Mouse (Mus musculus) MEL (cell line): ENCODE measurements around the gene Llph. TPM values are rescaled to one million over a fixed set of nuclear protein-coding genes. Genes with fewer than 3 reads are reported as not detected.

Experiments used
- DNase-seq: peaks from one replicate; pipeline ENCODE4 v3.0.0; 2011; ENCODE audit warnings: low read depth, low spot score
- H3K27ac ChIP-seq: 2 replicates; pipeline ENCODE4 v1.5.1; 2012; ENCODE audit warnings: low read depth, mild to moderate bottlenecking, control low read depth, low read length, moderate library complexity; ENCODE audit not compliant: control insufficient read depth
- H3K27me3 ChIP-seq, 2 experiments: fragments of 150-350 bp in 1 of 2; sonication (generic) in 1 of 2; 2 replicates each; pipeline ENCODE4 v1.6.1; 2012; ENCODE audit warnings: low read length in 2 of 2, mild to moderate bottlenecking in 2 of 2, improper control_type of control experiment in 1 of 2, moderate library complexity in 1 of 2; ENCODE audit not compliant: insufficient read depth in 2 of 2, control insufficient read depth in 1 of 2
- H3K36me3 ChIP-seq, 2 experiments: 2 replicates each; pipeline ENCODE4 v1.6.1; 2012 to 2014; ENCODE audit warnings: low read length in 2 of 2, improper control_type of control experiment in 1 of 2, inconsistent platforms in 1 of 2, mild to moderate bottlenecking in 1 of 2; ENCODE audit not compliant: insufficient read depth in 2 of 2, control insufficient read depth in 1 of 2
- H3K4me1 ChIP-seq, 2 experiments: fragments of 150-350 bp in 1 of 2; sonication (generic) in 1 of 2; 2 replicates each; pipeline ENCODE4 v1.6.1; 2012; ENCODE audit warnings: low read length in 2 of 2, improper control_type of control experiment in 1 of 2, mild to moderate bottlenecking in 1 of 2; ENCODE audit not compliant: insufficient read depth in 2 of 2, control insufficient read depth in 1 of 2
- H3K4me3 ChIP-seq, 2 experiments: fragments of 150-350 bp in 1 of 2; sonication (generic) in 1 of 2; 2 replicates each; pipeline ENCODE4 v1.5.1; 2012; ENCODE audit warnings: low read depth in 2 of 2, low read length in 2 of 2, mild to moderate bottlenecking in 2 of 2, moderate library complexity in 2 of 2, control low read depth in 1 of 2, improper control_type of control experiment in 1 of 2; ENCODE audit not compliant: control insufficient read depth in 1 of 2, insufficient read depth in 1 of 2
- H3K79me2 ChIP-seq: 2 replicates; pipeline ENCODE4 v1.6.1; 2012; ENCODE audit warnings: mild to moderate bottlenecking, low read length, moderate library complexity; ENCODE audit not compliant: control insufficient read depth, poor library complexity, insufficient read depth
- H3K9ac ChIP-seq: 2 replicates; pipeline ENCODE4 v1.6.1; 2012; ENCODE audit warnings: low read depth, mild to moderate bottlenecking, control low read depth, low read length, moderate library complexity; ENCODE audit not compliant: control insufficient read depth, poor library complexity, severe bottlenecking
- H3K9me3 ChIP-seq: fragments of 150-350 bp; sonication (generic); replicated peaks from 2 replicates; pipeline ENCODE4 v1.6.1; 2012; ENCODE audit warnings: mild to moderate bottlenecking, low read length, improper control_type of control experiment, moderate library complexity; ENCODE audit not compliant: insufficient read depth
- BHLHE40 ChIP-seq: IDR thresholded peaks from 2 replicates; pipeline ENCODE4 v1.6.1; 2012; ENCODE audit warnings: low read depth, mild to moderate bottlenecking, inconsistent platforms, low read length, improper control_type of control experiment, borderline replicate concordance
- CHD2 ChIP-seq: IDR thresholded peaks from 2 replicates; pipeline ENCODE4 v1.6.1; 2011; ENCODE audit warnings: low read length, improper control_type of control experiment
- E2F4 ChIP-seq: IDR thresholded peaks from 2 replicates; pipeline ENCODE4 v1.6.1; 2011; ENCODE audit warnings: low read depth, low read length, improper control_type of control experiment, borderline replicate concordance
- ELF1 ChIP-seq: IDR thresholded peaks from 2 replicates; pipeline ENCODE4 v1.6.1; 2014; ENCODE audit warnings: low read depth, mild to moderate bottlenecking, inconsistent platforms, low read length, improper control_type of control experiment, moderate library complexity
- EP300 ChIP-seq, 2 experiments: IDR thresholded peaks; 2 replicates each; pipeline ENCODE4 v1.6.1; 2011; ENCODE audit warnings: improper control_type of control experiment in 2 of 2, low read length in 2 of 2, low read depth in 1 of 2, mild to moderate bottlenecking in 1 of 2
- ETS1 ChIP-seq: IDR thresholded peaks from 2 replicates; pipeline ENCODE4 v1.6.1; 2012; ENCODE audit warnings: low read depth, mild to moderate bottlenecking, inconsistent platforms, low read length, improper control_type of control experiment, moderate library complexity
- GATA1 ChIP-seq: IDR thresholded peaks from 2 replicates; pipeline ENCODE4 v1.6.1; 2011; ENCODE audit warnings: low read depth, low read length, improper control_type of control experiment
- HCFC1 ChIP-seq: IDR thresholded peaks from 2 replicates; pipeline ENCODE4 v1.6.1; 2012; ENCODE audit warnings: low read depth, mild to moderate bottlenecking, inconsistent platforms, low read length, improper control_type of control experiment, moderate library complexity
- KAT2A ChIP-seq: conservative IDR thresholded peaks from 2 replicates; pipeline ENCODE4 v1.6.1; 2012; ENCODE audit warnings: low read depth, low read length, improper control_type of control experiment, inconsistent platforms
- MAFK ChIP-seq: IDR thresholded peaks from 2 replicates; pipeline ENCODE4 v1.6.1; 2011; ENCODE audit warnings: low read depth, mild to moderate bottlenecking, low read length, improper control_type of control experiment, borderline replicate concordance
- MAX ChIP-seq: IDR thresholded peaks from 2 replicates; pipeline ENCODE4 v1.6.1; 2011; ENCODE audit warnings: low read length, improper control_type of control experiment
- MEF2A ChIP-seq: IDR thresholded peaks from 2 replicates; pipeline ENCODE4 v1.6.1; 2014; ENCODE audit warnings: low read depth, mild to moderate bottlenecking, inconsistent platforms, low read length, improper control_type of control experiment; ENCODE audit not compliant: poor library complexity, insufficient replicate concordance, severe bottlenecking; ENCODE audit errors: extremely low read depth
- MYC ChIP-seq: IDR thresholded peaks from 2 replicates; pipeline ENCODE4 v1.6.1; 2011; ENCODE audit warnings: low read depth, mild to moderate bottlenecking, low read length, improper control_type of control experiment, moderate library complexity
- NELFE ChIP-seq: IDR thresholded peaks from 2 replicates; pipeline ENCODE4 v1.6.1; 2011; ENCODE audit warnings: low read depth, low read length, improper control_type of control experiment
- POLR2AphosphoS2 ChIP-seq: IDR thresholded peaks from 2 replicates; pipeline ENCODE4 v1.6.1; 2011; ENCODE audit warnings: low read length, improper control_type of control experiment
- RCOR1 ChIP-seq: IDR thresholded peaks from 2 replicates; pipeline ENCODE4 v1.6.1; 2012; ENCODE audit warnings: low read depth, mild to moderate bottlenecking, inconsistent platforms, low read length, improper control_type of control experiment
- SIN3A ChIP-seq: IDR thresholded peaks from 2 replicates; pipeline ENCODE4 v1.6.1; 2012; ENCODE audit warnings: low read length, improper control_type of control experiment, inconsistent platforms
- SMC3 ChIP-seq: IDR thresholded peaks from 2 replicates; pipeline ENCODE4 v1.6.1; 2011; ENCODE audit warnings: low read depth, low read length, improper control_type of control experiment
- USF1 ChIP-seq: IDR thresholded peaks from 2 replicates; pipeline ENCODE4 v1.6.1; 2014; ENCODE audit warnings: low read depth, mild to moderate bottlenecking, inconsistent platforms, low read length, improper control_type of control experiment, moderate library complexity
- ZC3H11A ChIP-seq: IDR thresholded peaks from 2 replicates; pipeline ENCODE4 v1.6.1; 2012; ENCODE audit warnings: low read depth, mild to moderate bottlenecking, inconsistent platforms, low read length, improper control_type of control experiment
- ZMIZ1 ChIP-seq: IDR thresholded peaks from 2 replicates; pipeline ENCODE4 v1.6.1; 2012; ENCODE audit warnings: low read depth, mild to moderate bottlenecking, inconsistent platforms, low read length, improper control_type of control experiment, moderate library complexity
- polyA plus RNA-seq, 2 experiments: library from polyadenylated mRNA; stranded (reverse) in 1 of 2; unstranded in 1 of 2; fragments of >175 nt in 1 of 2; fragments of >200 nt in 1 of 2; gene quantifications; 2 replicates each; pipeline versions ENCODE4 v1.2.1 to v1.2.4; 2012; ENCODE audit warnings: low replicate concordance in 2 of 2, low read depth in 1 of 2; ENCODE audit not compliant: insufficient read length in 2 of 2, insufficient read depth in 1 of 2, missing spikeins in 1 of 2
- total RNA-seq: library from RNA; depleted of rRNA; stranded (reverse); fragments of 300-350 nt; gene quantifications from 2 replicates; pipeline ENCODE4 v1.2.3, GENCODE M21; 2012

Gene Llph
- total and polyA plus RNA-seq, 3 experiments: 97.5 to 243 TPM; not detected in 1

DNA sequence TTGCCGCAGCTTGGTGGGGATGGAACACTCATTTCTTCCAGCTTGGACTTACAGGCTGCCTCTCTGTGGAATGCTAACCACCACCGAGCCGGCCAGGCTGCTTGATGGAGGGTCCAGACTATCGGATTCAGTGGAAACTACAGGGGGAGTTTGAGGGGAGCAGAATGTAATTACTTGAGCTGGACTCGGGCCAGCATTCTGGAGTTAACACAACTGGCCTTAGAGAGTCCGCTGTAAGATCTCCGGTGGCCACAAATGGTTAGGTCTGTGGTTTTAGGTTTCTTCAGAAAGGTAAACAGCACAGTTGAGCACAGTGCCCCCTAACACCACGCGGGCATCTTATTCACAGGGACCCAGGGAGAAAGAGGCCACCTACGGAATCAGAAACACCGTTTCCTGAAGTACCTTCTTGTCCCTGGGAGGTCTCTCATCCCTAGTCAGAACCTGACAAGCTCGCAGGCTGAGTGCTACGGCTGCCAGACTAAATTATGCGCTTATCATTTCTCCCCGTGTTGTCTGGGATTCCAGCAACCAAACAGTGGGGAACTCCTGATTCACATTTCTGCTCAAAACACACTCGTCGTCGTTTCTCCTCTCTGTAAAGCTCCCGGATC lies 45.5 kb downstream of the Llph start:
- Histone ChIP-seq H3K27ac (no peak overlapping the region), H3K4me3 (no peak overlapping the region)

DNA sequence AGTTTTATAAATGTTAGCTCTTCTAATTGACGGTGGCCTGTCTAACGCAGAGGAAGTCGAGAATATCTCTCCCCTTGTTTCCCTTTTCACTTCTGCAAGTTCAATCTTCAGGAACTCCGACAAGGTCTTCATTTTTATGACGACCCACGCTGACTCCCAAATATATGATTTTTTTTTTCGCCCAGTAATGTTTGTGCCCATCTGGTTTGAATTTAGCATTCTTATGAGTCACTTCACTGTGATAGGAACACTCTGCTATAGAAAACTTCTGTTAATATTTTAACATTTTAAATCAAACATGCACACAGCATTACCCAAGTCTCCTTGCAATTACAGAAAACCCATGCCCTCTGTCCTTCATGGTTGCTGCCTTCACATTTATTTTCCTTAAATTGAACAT lies 46.5 kb downstream of the Llph start:
- no peak overlapping the region for H3K27ac ChIP-seq
- no peak for DNase-seq
- H3K36me3 ChIP-seq: peaks cover 0 to 7% of the 10 kb centered on the region in 2 experiments; a peak in 2 of 4 replicates
- no peak overlapping the region for H3K4me3 ChIP-seq
- peaks cover 0 to 5% of the 10 kb centered on the region in 2 experiments; a peak in 2 of 4 replicates for H3K4me1 ChIP-seq
- H3K9ac ChIP-seq: no peak overlapping the region
- H3K9me3 ChIP-seq: no peaks in the 10 kb centered on the region
- no peak for TF ChIP-seq MEF2A
- no peak for TF ChIP-seq GATA1
- TF ChIP-seq SIN3A: no peak
- no peak for TF ChIP-seq USF1
- no peak for TF ChIP-seq SMC3
- no peak for TF ChIP-seq CHD2
- TF ChIP-seq ZMIZ1: no peak
- TF ChIP-seq ZC3H11A: no peak
- no peak for TF ChIP-seq EP300 (IDR thresholded peaks at IDR 0.05; ENCODE audit: low read depth in 1 of 2, low read length in 2 of 2)
- no peak for TF ChIP-seq RCOR1
- no peak for TF ChIP-seq ELF1
- no peak for TF ChIP-seq NELFE
- no peak for TF ChIP-seq E2F4
- no peak for TF ChIP-seq KAT2A
- TF ChIP-seq BHLHE40: no peak
- TF ChIP-seq POLR2AphosphoS2: no peak
- TF ChIP-seq ETS1: no peak
- TF ChIP-seq MYC: no peak
- TF ChIP-seq MAFK: no peak
- no peak for TF ChIP-seq HCFC1
- TF ChIP-seq, all 39 proteins: peak for 0
- peaks cover 0 to 5% of the 10 kb centered on the region in 2 experiments; a peak in 3 of 4 replicates for H3K27me3 ChIP-seq
- no peaks in the 10 kb centered on the region for H3K79me2 ChIP-seq

More for the DNA sequence above, 45.5 kb downstream of the Llph start:
- Histone ChIP-seq H3K36me3 (peaks cover 0 to 7% of the 10 kb centered on the region in 2 experiments; a peak in 2 of 4 replicates), H3K9ac (no peak overlapping the region), H3K9me3 (no peaks in the 10 kb centered on the region), H3K27me3 (peaks cover 0 to 5% of the 10 kb centered on the region in 2 experiments; a peak in 3 of 4 replicates)
- DNase-seq: no peak
- no peak for TF ChIP-seq BHLHE40
- TF ChIP-seq USF1: no peak
- TF ChIP-seq POLR2AphosphoS2: no peak
- TF ChIP-seq CHD2: no peak
- TF ChIP-seq MAX: no peak
- no peak for TF ChIP-seq RCOR1
- TF ChIP-seq, all 39 proteins: peak for 0
- Histone ChIP-seq H3K4me1 (peaks cover 0 to 5% of the 10 kb centered on the region in 2 experiments; a peak in 2 of 4 replicates), H3K79me2 (no peaks in the 10 kb centered on the region)
